ENCODE assay signal across 28 mouse cellular contexts in the genomic region with DNA sequence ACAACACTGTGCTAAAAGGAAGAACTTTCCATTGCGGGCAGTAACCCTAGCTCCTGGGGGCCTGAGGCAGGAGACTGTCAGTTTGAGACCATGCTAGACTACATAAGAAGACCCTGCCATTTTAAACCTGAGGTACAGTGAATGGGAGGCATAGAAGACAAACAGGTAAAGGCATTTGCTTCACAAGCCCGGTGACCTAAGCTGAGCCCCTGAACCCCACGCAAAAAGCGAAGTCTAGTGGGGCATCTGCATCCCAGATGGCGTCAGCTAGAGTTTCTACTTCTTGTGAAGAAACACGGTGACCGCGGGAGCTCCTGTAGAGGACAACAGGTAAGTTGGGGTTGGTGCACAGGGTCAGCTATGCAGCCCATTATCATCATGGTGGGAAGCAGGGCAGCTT.
"Had no signal": no experiment of that assay in that cellular context is flagged by ENCODE, and none has a peak within 500 bp of the region (broad histone marks: within the 10 kb centered on the region; RNA-seq: fewer than 3 reads in every experiment).

No protein-coding gene starts in this region.

- H3K4me2 ChIP-seq: embryonic facial prominence, embryonic 12.5 days; embryonic facial prominence, embryonic 13.5 days; embryonic facial prominence, embryonic 15.5 days; forebrain, embryonic 12.5 days; forebrain, embryonic 13.5 days; forebrain, embryonic 15.5 days had no signal

- H3K4me1 ChIP-seq: embryonic facial prominence, embryonic 10.5 days; embryonic facial prominence, embryonic 12.5 days; embryonic facial prominence, embryonic 13.5 days; embryonic facial prominence, embryonic 15.5 days; forebrain, embryonic 10.5 days; forebrain, embryonic 12.5 days; forebrain, embryonic 13.5 days; forebrain, embryonic 15.5 days had no signal

- H3K4me3 ChIP-seq: embryonic facial prominence, embryonic 10.5 days; embryonic facial prominence, embryonic 12.5 days; embryonic facial prominence, embryonic 13.5 days; embryonic facial prominence, embryonic 15.5 days; erythroblast, embryonic 14.5 days; forebrain, embryonic 10.5 days; forebrain, embryonic 12.5 days; forebrain, embryonic 13.5 days; forebrain, embryonic 15.5 days; gastrocnemius, adult 2 months; heart, adult 2 months had no signal

- H3K9me3 ChIP-seq: embryonic facial prominence, embryonic 10.5 days; embryonic facial prominence, embryonic 12.5 days; embryonic facial prominence, embryonic 13.5 days; embryonic facial prominence, embryonic 15.5 days; forebrain, embryonic 10.5 days; forebrain, embryonic 12.5 days; forebrain, embryonic 13.5 days; forebrain, embryonic 15.5 days had no signal

- H3K27me3 ChIP-seq: embryonic facial prominence, embryonic 12.5 days; embryonic facial prominence, embryonic 13.5 days; embryonic facial prominence, embryonic 15.5 days; forebrain, embryonic 12.5 days; forebrain, embryonic 13.5 days; forebrain, embryonic 15.5 days had no signal

- H3K9ac ChIP-seq: embryonic facial prominence, embryonic 12.5 days; embryonic facial prominence, embryonic 13.5 days; embryonic facial prominence, embryonic 15.5 days; forebrain, embryonic 12.5 days; forebrain, embryonic 13.5 days; forebrain, embryonic 15.5 days; forebrain, postnatal 0 days had no signal

- DNase-seq: cerebellum, adult 2 months; cerebellum, adult 8-10 months; cerebellum, adult 9-10 months; cerebellum, adult 9-11 months; cerebellum, postnatal 10 days; cerebellum, postnatal 14 days; cerebellum, postnatal 25 days; cerebellum, postnatal 36 days; embryo, embryonic 11 days; forebrain, postnatal 0 days; gastrocnemius, adult 2 months; gastrocnemius, postnatal 10 days; gastrocnemius, postnatal 14 days; gastrocnemius, postnatal 25 days; gastrocnemius, postnatal 36 days; heart, adult 18-20 months; heart, adult 2 months had no signal

- ATAC-seq: forebrain, embryonic 13.5 days; forebrain, embryonic 14.5 days; forebrain, embryonic 15.5 days; forebrain, embryonic 16.5 days; forebrain, postnatal 0 days had no signal

- H3K27ac ChIP-seq: embryonic facial prominence, embryonic 10.5 days; embryonic facial prominence, embryonic 12.5 days; embryonic facial prominence, embryonic 13.5 days; embryonic facial prominence, embryonic 15.5 days; forebrain, embryonic 10.5 days; forebrain, embryonic 12.5 days; forebrain, embryonic 13.5 days; forebrain, embryonic 15.5 days; gastrocnemius, adult 2 months; heart, adult 2 months had no signal
